Mouse (Mus musculus) midbrain, embryonic 16.5 days (tissue): ENCODE data around the gene Cep68. TPM values are rescaled to one million over a fixed set of nuclear protein-coding genes. Genes with fewer than 3 reads are reported as not detected.

Experiments used
- ATAC-seq: fragments of 200-750 bp; cut with Nextera tagmentation; 2 replicates; pipeline ENCODE4 v1.8.0; 2017; ENCODE audit warnings: moderate TSS enrichment
- H3K27ac ChIP-seq: fragments of 300-500 bp; sonication (generic); 2 replicates; pipeline ENCODE4 v1.5.1; 2014; ENCODE audit warnings: mild to moderate bottlenecking, low read length, mixed read lengths
- H3K27me3 ChIP-seq: fragments of 300-500 bp; sonication (generic); 2 replicates; pipeline ENCODE4 v1.6.1; 2014; ENCODE audit warnings: low read depth, low read length, mixed read lengths; ENCODE audit not compliant: control insufficient read depth, insufficient read depth
- H3K36me3 ChIP-seq: fragments of 300-500 bp; sonication (generic); 2 replicates; pipeline ENCODE4 v1.6.1; 2014; ENCODE audit warnings: mild to moderate bottlenecking, low read length, moderate library complexity, mixed read lengths; ENCODE audit not compliant: control insufficient read depth, insufficient read depth
- H3K4me1 ChIP-seq: fragments of 300-500 bp; sonication (generic); 2 replicates; pipeline ENCODE4 v1.6.1; 2014; ENCODE audit warnings: mild to moderate bottlenecking, low read length, mixed read lengths; ENCODE audit not compliant: control insufficient read depth, insufficient read depth
- H3K4me2 ChIP-seq: fragments of 300-500 bp; sonication (generic); 2 replicates; pipeline ENCODE4 v1.6.1; 2014; ENCODE audit warnings: mild to moderate bottlenecking, low read length, mixed read lengths
- H3K4me3 ChIP-seq: fragments of 300-500 bp; sonication (generic); 2 replicates; pipeline ENCODE4 v1.5.1; 2014; ENCODE audit warnings: low read depth, mild to moderate bottlenecking, low read length, moderate library complexity, mixed read lengths
- H3K9ac ChIP-seq: fragments of 300-500 bp; sonication (generic); 2 replicates; pipeline ENCODE4 v1.6.1; 2014; ENCODE audit warnings: low read depth, low read length, mixed read lengths
- H3K9me3 ChIP-seq: fragments of 300-500 bp; sonication (generic); replicated peaks from 2 replicates; pipeline ENCODE4 v1.6.1; 2014; ENCODE audit warnings: mild to moderate bottlenecking, low read length, mixed read lengths; ENCODE audit not compliant: control insufficient read depth, poor library complexity, severe bottlenecking
- WGBS: fragments of 180-500 bp; shearing (Covaris S2); extraction: QIAGEN DNeasy Blood & Tissue Kit; methylation state at CpG from one replicate; pipeline ENCODE4 v1.1.7; 2014; 5-methylcytosine and 5-hydroxymethylcytosine counted together
- polyA plus RNA-seq: library from polyadenylated mRNA; unstranded; fragments of >200 nt; fragmentation: Nextera tagmentation; extraction: Ambion mirVana; gene quantifications from 2 replicates; pipeline ENCODE4 v1.2.1, GENCODE M21; 2015

Cep68 gene
- 26.6 and 26.7 TPM in 2 replicates for polyA plus RNA-seq

DNA sequence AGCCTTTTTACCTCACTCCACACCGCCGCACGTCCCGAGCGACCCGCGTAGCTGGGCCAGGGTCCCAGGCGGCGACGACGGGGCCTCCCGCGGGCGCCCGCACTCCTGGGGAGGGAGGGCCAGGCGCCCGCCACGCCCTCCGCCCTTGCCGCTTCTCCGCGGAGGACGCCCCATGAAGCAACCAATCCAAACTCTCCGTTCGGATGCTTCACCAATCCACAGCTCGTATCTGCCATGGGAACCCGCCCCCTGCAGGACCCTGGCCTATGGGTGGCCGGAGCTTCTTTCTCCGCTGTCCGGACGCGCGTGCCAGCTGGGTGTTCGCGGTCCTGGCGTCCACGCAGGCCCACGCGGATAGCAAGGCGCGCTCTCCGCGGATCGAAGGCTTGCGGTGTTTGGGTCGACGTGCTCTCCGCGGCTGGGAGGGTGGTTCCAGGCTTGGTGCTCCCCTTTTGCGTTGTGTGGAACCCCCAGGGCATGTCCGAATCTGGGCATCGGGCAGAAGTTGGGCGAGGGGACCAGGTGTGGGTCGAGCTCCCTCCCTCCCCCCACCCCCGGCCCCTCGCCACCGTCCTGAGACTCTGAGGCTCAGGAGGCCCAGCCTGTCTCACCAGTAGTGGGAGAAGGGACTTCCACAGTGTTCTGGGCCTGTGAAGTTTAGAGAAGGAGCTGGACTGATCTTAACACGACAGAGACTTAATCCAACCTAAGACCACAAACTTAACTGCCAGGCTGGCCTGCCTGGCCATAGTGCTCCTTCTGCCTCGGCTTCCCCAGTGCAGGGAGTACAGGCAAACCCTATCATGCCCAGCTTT is at the start of gene Cep68:
Gene Cep68 (minus strand): TSS at position 134 of the 815 bp plus-strand sequence.
- H3K36me3 ChIP-seq = no peaks in the 10 kb centered on the region
- no peaks in the 10 kb centered on the region for H3K27me3 ChIP-seq
- no peaks in the 10 kb centered on the region for H3K9me3 ChIP-seq
- peak within 1 kb of the TSS; percentile 90 for H3K4me2 ChIP-seq
- peak within 1 kb of the TSS; percentile 88 for H3K9ac ChIP-seq
- ATAC-seq = peak; percentile 99
- 0% methylated on average over 55 of the region's 59 CpGs for WGBS
- peak within 1 kb of the TSS; percentile 86 for H3K27ac ChIP-seq
- peak within 1 kb of the TSS; percentile 85 for H3K4me3 ChIP-seq
- H3K4me1 ChIP-seq = peaks cover 26% of the 10 kb centered on the region

DNA sequence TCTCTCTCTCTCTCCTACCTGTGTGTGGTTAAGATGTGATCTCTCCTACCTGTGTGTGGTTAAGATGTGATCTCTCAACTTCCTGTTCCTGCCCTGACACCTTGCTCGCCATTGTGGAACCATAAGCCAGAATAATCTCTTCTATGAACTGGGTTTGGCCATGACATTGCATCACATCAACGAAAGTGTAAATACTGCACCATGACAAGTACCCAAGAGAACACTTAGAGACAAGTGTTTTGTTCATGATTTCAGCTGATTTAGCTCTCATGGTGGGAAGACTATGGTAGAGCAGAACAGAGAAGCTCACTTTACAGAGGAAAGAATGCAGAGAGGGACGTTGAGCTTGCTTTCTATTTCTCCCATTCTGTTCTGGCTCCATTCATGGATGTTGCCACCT is 35.2 kb upstream of the Cep68 start:
- Histone ChIP-seq H3K9me3 (no peaks in the 10 kb centered on the region), H3K36me3 (no peaks in the 10 kb centered on the region), H3K4me1 (no peaks in the 10 kb centered on the region), H3K4me3 (no peak overlapping the region), H3K9ac (no peak overlapping the region), H3K4me2 (no peak overlapping the region), H3K27me3 (no peaks in the 10 kb centered on the region), H3K27ac (no peak overlapping the region)
- WGBS = 84% methylated on average over 3 of the region's 3 CpGs
- ATAC-seq = no peak

DNA sequence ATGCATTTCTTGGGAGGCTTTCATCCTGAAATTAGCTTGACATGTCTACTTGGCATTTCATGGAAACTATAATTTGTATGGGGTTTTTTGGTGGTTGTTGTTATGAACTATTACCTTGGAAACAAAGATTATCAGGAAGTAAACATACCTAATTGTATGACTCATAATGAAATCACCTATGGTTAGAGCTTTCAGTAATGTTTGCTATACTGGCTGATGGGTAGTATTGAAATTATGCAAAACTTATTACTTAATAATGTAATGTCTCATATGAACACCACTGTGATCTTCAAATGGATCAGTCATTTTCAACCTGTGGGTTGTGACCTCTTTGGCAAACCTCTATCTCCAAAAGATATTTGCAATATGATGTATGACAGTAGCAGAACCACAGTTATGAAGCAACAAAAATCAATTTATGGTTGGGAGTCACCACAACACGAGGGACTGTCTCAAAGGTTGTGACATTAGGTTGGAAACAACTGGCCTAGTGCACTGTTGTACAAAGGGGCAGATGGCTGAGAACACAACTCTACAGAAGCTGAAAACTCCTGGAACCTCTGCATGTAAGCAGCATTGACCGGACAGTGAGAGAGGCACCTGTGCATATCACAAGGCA is 33.5 kb upstream of the Cep68 start:
- no peaks in the 10 kb centered on the region for H3K27me3 ChIP-seq
- no peak overlapping the region for H3K4me2 ChIP-seq
- 87% methylated on average over 2 of the region's 2 CpGs for whole genome bisulfite sequencing
- no peak overlapping the region for H3K27ac ChIP-seq
- no peaks in the 10 kb centered on the region for H3K4me1 ChIP-seq
- H3K4me3 ChIP-seq = no peak overlapping the region
- H3K9me3 ChIP-seq = no peaks in the 10 kb centered on the region
- no peak for ATAC-seq
- H3K9ac ChIP-seq = no peak overlapping the region
- no peaks in the 10 kb centered on the region for H3K36me3 ChIP-seq

DNA sequence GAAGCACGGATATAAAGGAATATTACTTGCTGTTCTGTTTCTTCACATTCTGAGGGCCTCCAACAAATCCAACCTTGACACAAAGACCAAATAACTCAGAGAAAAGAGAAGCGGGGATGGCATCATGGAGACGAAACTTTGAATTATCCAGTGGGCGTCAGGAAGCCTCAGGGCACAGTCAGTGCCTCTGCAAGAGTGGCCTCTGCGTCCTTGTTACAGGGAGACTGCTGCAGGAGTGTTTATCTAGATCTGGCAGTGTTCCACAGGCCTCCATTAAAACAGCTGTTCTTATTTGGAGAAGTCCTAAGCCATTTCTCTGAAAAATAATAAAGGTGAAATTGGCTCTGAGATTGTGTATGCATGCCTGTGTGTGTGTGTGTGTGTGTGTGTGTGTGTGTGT is 31.8 kb upstream of the Cep68 start:
- no peaks in the 10 kb centered on the region for H3K4me1 ChIP-seq
- no peaks in the 10 kb centered on the region for H3K9me3 ChIP-seq
- ATAC-seq = no peak
- no peak overlapping the region for H3K27ac ChIP-seq
- H3K4me2 ChIP-seq = no peak overlapping the region
- H3K27me3 ChIP-seq = no peaks in the 10 kb centered on the region
- H3K4me3 ChIP-seq = no peak overlapping the region
- no peaks in the 10 kb centered on the region for H3K36me3 ChIP-seq
- no peak overlapping the region for H3K9ac ChIP-seq
- 83% methylated on average over 5 of the region's 5 CpGs for WGBS

DNA sequence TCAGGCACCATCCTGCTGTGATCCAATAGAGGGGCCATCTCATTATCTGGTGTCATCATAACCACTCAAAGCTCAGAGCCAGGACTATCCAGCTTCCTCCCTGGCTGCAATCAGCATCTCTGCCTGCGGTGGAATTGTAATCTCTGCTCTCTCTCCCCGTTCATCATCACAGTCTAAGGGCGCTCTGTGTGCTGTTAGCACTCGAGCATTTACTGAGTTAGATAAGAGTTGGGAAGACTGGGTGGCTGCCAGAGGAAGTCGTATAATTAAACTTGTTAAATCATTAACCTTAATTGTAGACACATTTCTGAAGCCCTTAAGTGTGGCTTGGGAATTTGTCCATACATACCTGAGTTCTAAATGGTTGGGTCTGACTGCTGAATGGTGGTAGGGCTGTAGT is 29.5 kb upstream of the Cep68 start:
- no peak for ATAC-seq
- 63% methylated on average over 5 of the region's 5 CpGs for WGBS
- no peaks in the 10 kb centered on the region for H3K27me3 ChIP-seq

DNA sequence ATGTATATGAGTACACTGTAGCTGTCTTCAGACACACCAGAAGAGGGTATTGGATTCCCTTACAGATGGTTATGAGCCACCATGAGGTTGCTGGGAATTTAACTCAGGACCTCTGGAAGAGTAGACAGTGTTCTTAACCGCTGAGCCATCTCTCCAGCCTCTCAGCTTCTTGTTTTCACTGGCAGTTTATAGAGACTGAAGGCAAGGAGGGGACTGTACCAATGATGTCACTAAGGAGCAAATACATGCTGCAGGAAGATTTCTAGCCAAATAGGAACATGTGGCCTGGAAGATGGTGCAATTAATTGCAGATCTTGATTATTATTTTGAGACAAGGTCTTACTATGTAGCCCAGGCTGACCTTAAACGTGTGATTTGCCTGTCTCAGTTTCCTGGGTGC is 27.9 kb upstream of the Cep68 start:
- Histone ChIP-seq H3K4me3 (no peak overlapping the region), H3K9me3 (no peaks in the 10 kb centered on the region), H3K4me1 (no peaks in the 10 kb centered on the region), H3K36me3 (no peaks in the 10 kb centered on the region), H3K27me3 (no peaks in the 10 kb centered on the region), H3K4me2 (no peak overlapping the region), H3K9ac (no peak overlapping the region), H3K27ac (no peak overlapping the region)
- 77% methylated on average over 2 of the region's 2 CpGs for WGBS
- ATAC-seq = no peak

More for the DNA sequence above, 29.5 kb upstream of the Cep68 start:
- H3K9ac ChIP-seq = no peak overlapping the region
- H3K36me3 ChIP-seq = no peaks in the 10 kb centered on the region
- H3K4me3 ChIP-seq = no peak overlapping the region
- H3K4me2 ChIP-seq = no peak overlapping the region
- H3K9me3 ChIP-seq = no peaks in the 10 kb centered on the region
- H3K4me1 ChIP-seq = no peaks in the 10 kb centered on the region
- no peak overlapping the region for H3K27ac ChIP-seq

DNA sequence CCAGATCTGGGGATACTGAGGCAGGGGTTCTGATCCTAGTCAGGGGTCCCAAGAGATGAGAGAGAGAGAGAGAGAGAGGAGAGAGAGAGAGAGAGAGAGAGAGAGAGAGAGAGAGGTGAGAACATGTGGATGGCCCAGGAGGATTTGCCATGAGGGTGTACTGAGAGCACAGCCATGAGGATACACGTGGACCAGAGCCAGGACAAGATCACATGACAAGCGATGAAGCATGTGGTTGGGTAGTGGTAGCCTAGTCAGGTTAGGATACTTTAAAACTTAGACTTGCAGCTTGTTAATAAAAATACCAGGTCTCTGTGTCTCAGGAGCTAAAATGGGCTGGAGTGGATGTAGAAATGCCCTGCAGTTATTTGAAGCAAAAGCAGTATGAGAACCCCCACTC is 26.7 kb upstream of the Cep68 start:
- no peak overlapping the region for H3K9ac ChIP-seq
- no peak for ATAC-seq

DNA sequence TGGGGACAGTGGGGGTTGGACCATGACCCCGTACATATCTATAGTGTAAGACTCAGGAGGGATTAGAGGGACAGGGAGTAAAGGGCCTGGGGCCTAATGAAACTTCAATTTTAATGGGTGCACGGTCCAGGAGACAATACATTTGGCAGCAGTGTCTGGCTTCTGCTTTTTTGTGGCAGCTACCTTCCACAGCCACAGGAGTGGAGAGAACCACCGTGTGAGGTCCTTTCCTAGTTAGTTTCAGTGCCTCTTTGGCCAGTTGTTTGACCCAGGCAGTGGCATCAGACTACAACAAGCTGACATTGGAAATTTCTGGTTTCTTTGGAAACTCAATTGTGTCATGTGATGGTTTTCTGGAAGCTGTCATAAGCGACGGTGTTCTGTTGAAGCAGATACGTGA is 20.7 kb upstream of the Cep68 start:
- H3K9me3 ChIP-seq = no peaks in the 10 kb centered on the region
- no peaks in the 10 kb centered on the region for H3K27me3 ChIP-seq
- H3K4me2 ChIP-seq = no peak overlapping the region
- H3K36me3 ChIP-seq = no peaks in the 10 kb centered on the region
- no peak overlapping the region for H3K4me3 ChIP-seq
- H3K9ac ChIP-seq = no peak overlapping the region
- no peak for ATAC-seq
- H3K27ac ChIP-seq = no peak overlapping the region
- H3K4me1 ChIP-seq = no peaks in the 10 kb centered on the region
- 87% methylated on average over 6 of the region's 6 CpGs for WGBS

More for the DNA sequence above, 26.7 kb upstream of the Cep68 start:
- 74% methylated on average over 2 of the region's 2 CpGs for WGBS
- Histone ChIP-seq H3K9me3 (no peaks in the 10 kb centered on the region), H3K36me3 (no peaks in the 10 kb centered on the region), H3K4me3 (no peak overlapping the region), H3K4me1 (no peaks in the 10 kb centered on the region), H3K4me2 (no peak overlapping the region), H3K27ac (no peak overlapping the region), H3K27me3 (no peaks in the 10 kb centered on the region)

DNA sequence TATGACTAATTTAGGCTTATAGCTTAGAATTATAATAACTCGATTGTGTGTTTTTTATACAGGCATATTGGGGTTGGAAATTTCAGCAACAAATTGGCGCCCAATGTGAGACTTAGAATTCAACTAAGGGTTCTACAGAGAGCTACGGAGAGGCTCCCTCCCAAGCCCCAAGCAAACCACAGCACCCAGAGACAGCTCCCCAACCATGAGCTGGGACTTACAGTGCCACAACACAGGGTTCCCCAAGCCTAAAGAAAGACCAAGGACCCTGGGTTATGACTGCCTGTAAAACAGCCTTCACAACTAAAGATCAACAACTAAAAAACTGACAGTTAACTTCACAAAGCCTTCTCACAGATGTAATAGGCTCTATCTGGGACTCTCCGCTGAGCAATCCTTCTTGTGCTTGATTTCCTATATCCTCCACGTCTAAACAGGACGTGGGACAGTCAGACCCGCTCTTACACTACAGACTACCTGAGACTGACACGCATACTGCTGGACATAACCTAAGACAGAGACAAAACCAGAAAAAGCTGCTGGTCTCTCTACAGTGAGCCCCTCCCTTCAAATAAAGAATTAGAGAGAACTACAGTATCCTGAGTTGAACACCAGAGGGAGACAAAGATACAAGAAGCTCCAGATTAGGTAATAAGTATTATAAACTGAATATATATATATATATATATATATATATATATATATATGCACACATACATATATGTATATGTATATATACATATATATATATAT is 13.6 kb upstream of the Cep68 start:
- no peaks in the 10 kb centered on the region for H3K9me3 ChIP-seq
- H3K36me3 ChIP-seq = no peaks in the 10 kb centered on the region
- no peak overlapping the region for H3K27ac ChIP-seq
- H3K4me3 ChIP-seq = no peak overlapping the region
- H3K4me1 ChIP-seq = no peaks in the 10 kb centered on the region
- no peak overlapping the region for H3K9ac ChIP-seq
- 59% methylated on average over 8 of the region's 8 CpGs for WGBS
- no peak overlapping the region for H3K4me2 ChIP-seq
- no peaks in the 10 kb centered on the region for H3K27me3 ChIP-seq
- ATAC-seq = peak; percentile 85; the same call in 1 of the 2 replicates
